Mouse (Mus musculus) heart, embryonic 12.5 days (tissue): ENCODE data around the gene Prickle2. TPM values are rescaled to one million over a fixed set of nuclear protein-coding genes. Genes with fewer than 3 reads are reported as not detected.

Source experiments
- ATAC-seq: fragments of 200-750 bp; cut with Nextera tagmentation; 2 replicates; pipeline ENCODE4 v1.8.0; 2017; ENCODE audit warnings: moderate TSS enrichment, moderate library complexity; ENCODE audit not compliant: insufficient number of reproducible peaks, low FRiP score
- H3K27ac ChIP-seq: fragments of 300-500 bp; sonication (generic); 2 replicates; pipeline ENCODE4 v1.5.1; 2016; ENCODE audit warnings: mild to moderate bottlenecking, moderate library complexity; ENCODE audit not compliant: poor library complexity, severe bottlenecking
- H3K27me3 ChIP-seq: fragments of 300-500 bp; sonication (generic); replicated peaks from 2 replicates; pipeline ENCODE4 v1.6.1; 2016; ENCODE audit warnings: mild to moderate bottlenecking, moderate library complexity
- H3K36me3 ChIP-seq: fragments of 300-500 bp; sonication (generic); 2 replicates; pipeline ENCODE4 v1.6.1; 2016; ENCODE audit warnings: mild to moderate bottlenecking, moderate library complexity
- H3K4me1 ChIP-seq: fragments of 300-500 bp; sonication (generic); replicated peaks from 2 replicates; pipeline ENCODE4 v1.6.1; 2016; ENCODE audit warnings: mild to moderate bottlenecking
- H3K4me2 ChIP-seq: fragments of 300-500 bp; sonication (generic); 2 replicates; pipeline ENCODE4 v1.6.1; 2016; ENCODE audit warnings: mild to moderate bottlenecking, moderate library complexity
- H3K4me3 ChIP-seq: fragments of 300-500 bp; sonication (generic); 2 replicates; pipeline ENCODE4 v1.5.1; 2016; ENCODE audit warnings: mild to moderate bottlenecking
- H3K9ac ChIP-seq: fragments of 300-500 bp; sonication (generic); 2 replicates; pipeline ENCODE4 v1.6.1; 2016; ENCODE audit warnings: mild to moderate bottlenecking, moderate library complexity
- H3K9me3 ChIP-seq: fragments of 300-500 bp; sonication (generic); replicated peaks from 2 replicates; pipeline ENCODE4 v1.6.1; 2016; ENCODE audit warnings: mild to moderate bottlenecking, moderate library complexity
- WGBS: fragments of 180-500 bp; shearing (Covaris S2); methylation state at CpG from one replicate; pipeline ENCODE4 v1.1.7; 2016; 5-methylcytosine and 5-hydroxymethylcytosine counted together
- polyA plus RNA-seq: library from polyadenylated mRNA; unstranded; fragments of >200 nt; fragmentation: Nextera tagmentation; extraction: Ambion mirVana; gene quantifications from 2 replicates; pipeline ENCODE4 v1.2.1, GENCODE M21; 2016

Gene Prickle2
- polyA plus RNA-seq, 1 experiment from 2014 or later = 7.9 TPM

- H3K36me3 ChIP-seq = peaks cover 30% of the 10 kb centered on the region
- H3K9me3 ChIP-seq = no peaks in the 10 kb centered on the region
- no peak overlapping the region for H3K9ac ChIP-seq
- 75% methylated on average over 1 of the region's 1 CpGs for WGBS
- H3K4me2 ChIP-seq = no peak overlapping the region
- no peak for ATAC-seq
- no peak overlapping the region for H3K27ac ChIP-seq
- peaks cover 10% of the 10 kb centered on the region for H3K4me1 ChIP-seq
- H3K4me3 ChIP-seq = no peak overlapping the region
- no peaks in the 10 kb centered on the region for H3K27me3 ChIP-seq
Observed at GRCm38 (mm10) chr6:92413982-92414381, 292.0 kb downstream of the Prickle2 start.

- 85% methylated on average over 3 of the region's 3 CpGs for WGBS
- no peak overlapping the region for H3K27ac ChIP-seq
- peaks cover 5% of the 10 kb centered on the region; the same call in 1 of the 2 replicates for H3K4me1 ChIP-seq
- no peak overlapping the region for H3K4me2 ChIP-seq
- H3K4me3 ChIP-seq = no peak overlapping the region
- H3K9me3 ChIP-seq = no peaks in the 10 kb centered on the region
- no peaks in the 10 kb centered on the region for H3K27me3 ChIP-seq
- peaks cover 40% of the 10 kb centered on the region for H3K36me3 ChIP-seq
- no peak for ATAC-seq
- H3K9ac ChIP-seq = no peak overlapping the region
Observed at GRCm38 (mm10) chr6:92409788-92410187, 296.2 kb downstream of the Prickle2 start.

GRCm38 (mm10) chr6:92407259-92407658 is 298.7 kb downstream of the Prickle2 start:
- Histone ChIP-seq H3K4me1 (no peaks in the 10 kb centered on the region), H3K4me3 (no peak overlapping the region), H3K27ac (no peak overlapping the region), H3K9ac (no peak overlapping the region), H3K27me3 (no peaks in the 10 kb centered on the region), H3K4me2 (no peak overlapping the region), H3K9me3 (no peaks in the 10 kb centered on the region; the same call in 1 of the 2 replicates), H3K36me3 (peaks cover 54% of the 10 kb centered on the region)
- ATAC-seq = no peak
- 67% methylated on average over 5 of the region's 5 CpGs for WGBS

DNA sequence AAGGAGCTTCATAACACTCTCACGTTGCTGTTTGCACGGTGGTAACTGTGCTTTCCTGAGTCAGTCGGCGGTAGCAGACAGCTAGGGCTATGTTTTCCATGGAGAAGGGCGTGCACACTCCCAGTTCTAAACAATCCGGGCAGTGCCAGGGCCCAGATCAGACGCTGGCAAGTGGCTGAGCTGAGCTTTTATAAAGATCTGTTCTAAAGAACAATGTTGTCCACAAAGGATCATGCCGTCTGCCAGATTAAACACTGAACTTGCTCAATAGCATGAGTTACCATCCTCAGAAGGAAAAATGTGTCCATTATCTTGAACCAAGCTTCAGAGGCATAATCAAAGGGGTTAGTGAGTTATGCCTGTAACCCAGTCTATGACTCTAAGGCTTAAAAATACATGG is 300.4 kb downstream of the Prickle2 start:
- no peak for ATAC-seq
- Histone ChIP-seq H3K9me3 (no peaks in the 10 kb centered on the region; the same call in 1 of the 2 replicates), H3K9ac (no peak overlapping the region), H3K4me2 (no peak overlapping the region), H3K27ac (no peak overlapping the region), H3K27me3 (no peaks in the 10 kb centered on the region), H3K4me1 (no peaks in the 10 kb centered on the region), H3K4me3 (no peak overlapping the region), H3K36me3 (peaks cover 44% of the 10 kb centered on the region)
- WGBS = 82% methylated on average over 8 of the region's 8 CpGs

- Histone ChIP-seq H3K9ac (no peak overlapping the region), H3K4me3 (no peak overlapping the region), H3K4me1 (peaks cover 5% of the 10 kb centered on the region; the same call in 1 of the 2 replicates), H3K27me3 (no peaks in the 10 kb centered on the region), H3K36me3 (peaks cover 8% of the 10 kb centered on the region; the same call in 1 of the 2 replicates), H3K4me2 (no peak overlapping the region), H3K9me3 (no peaks in the 10 kb centered on the region), H3K27ac (no peak overlapping the region)
- ATAC-seq = no peak
- WGBS = 85% methylated on average over 6 of the region's 6 CpGs
Observed at GRCm38 (mm10) chr6:92397876-92398275, 308.1 kb downstream of the Prickle2 start.

DNA sequence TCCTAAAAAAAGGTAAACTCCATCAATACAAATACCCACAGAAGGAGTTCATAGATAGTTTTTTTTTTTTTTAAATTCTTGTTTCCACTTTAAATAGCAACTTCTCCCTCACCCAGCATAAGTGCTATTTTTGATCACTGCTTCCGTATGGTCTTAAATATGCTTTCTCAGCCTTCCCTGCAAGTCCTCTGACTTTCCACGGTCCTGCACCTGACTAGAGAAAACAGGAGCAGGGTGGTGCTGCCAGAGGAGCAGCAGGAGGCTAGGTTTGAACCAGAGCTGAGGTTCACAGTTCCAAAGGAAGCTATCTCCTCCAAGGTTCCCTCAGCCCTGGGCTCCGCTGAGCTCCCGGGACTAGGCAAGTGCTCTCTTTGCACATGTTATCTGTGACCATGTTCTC is 310.4 kb downstream of the Prickle2 start:
- Histone ChIP-seq H3K4me1 (peaks cover 5% of the 10 kb centered on the region; the same call in 1 of the 2 replicates), H3K36me3 (peaks cover 6% of the 10 kb centered on the region; the same call in 1 of the 2 replicates), H3K27ac (no peak overlapping the region), H3K27me3 (no peaks in the 10 kb centered on the region), H3K4me3 (no peak overlapping the region), H3K4me2 (no peak overlapping the region), H3K9ac (no peak overlapping the region), H3K9me3 (no peaks in the 10 kb centered on the region)
- no peak for ATAC-seq
- 49% methylated on average over 4 of the region's 4 CpGs for WGBS

DNA sequence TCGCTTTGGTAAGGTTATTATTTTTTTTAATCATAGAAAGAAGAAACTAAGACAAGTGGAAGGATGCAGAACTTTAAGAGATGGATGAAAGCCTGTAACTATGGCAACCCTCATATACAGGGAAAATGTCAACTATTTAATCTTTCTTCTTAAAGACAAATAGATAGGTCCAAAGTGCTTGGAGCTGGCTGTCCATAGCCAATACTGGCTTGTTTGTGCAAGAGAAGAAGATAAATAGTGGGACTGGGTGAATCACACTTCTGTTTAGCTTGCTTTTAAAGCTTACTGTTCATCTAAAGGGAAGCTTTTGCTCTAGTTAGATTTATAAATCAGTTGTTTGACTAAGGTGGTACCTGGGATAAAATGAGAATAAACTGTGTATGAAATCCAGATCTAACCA is 310.8 kb downstream of the Prickle2 start:
- 57% methylated on average over 1 of the region's 1 CpGs for WGBS
- H3K4me3 ChIP-seq = no peak overlapping the region
- no peak overlapping the region for H3K4me2 ChIP-seq
- peaks cover 6% of the 10 kb centered on the region; the same call in 1 of the 2 replicates for H3K36me3 ChIP-seq
- H3K9ac ChIP-seq = no peak overlapping the region
- H3K9me3 ChIP-seq = no peaks in the 10 kb centered on the region
- H3K27ac ChIP-seq = no peak overlapping the region
- no peak for ATAC-seq
- H3K4me1 ChIP-seq = peaks cover 5% of the 10 kb centered on the region; the same call in 1 of the 2 replicates
- H3K27me3 ChIP-seq = no peaks in the 10 kb centered on the region

DNA sequence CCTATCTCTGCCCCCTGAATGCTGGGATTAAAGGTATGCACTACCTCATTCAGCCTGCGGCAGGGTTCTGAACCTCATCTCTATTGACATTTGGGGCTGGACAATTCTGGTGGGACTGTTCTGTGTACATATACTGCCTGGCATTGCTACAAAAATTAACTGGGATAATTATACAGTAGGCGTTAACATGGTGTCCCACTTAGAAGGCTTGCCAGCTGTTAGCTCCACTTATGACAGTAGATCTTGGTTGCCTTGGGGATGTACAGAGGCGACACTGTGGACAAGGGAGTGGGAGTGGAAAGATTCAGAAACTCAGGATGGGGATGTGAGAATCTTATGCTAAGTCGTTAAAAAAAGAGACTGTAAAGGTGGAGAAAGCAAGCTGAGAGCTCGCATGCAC is 311.3 kb downstream of the Prickle2 start:
- no peaks in the 10 kb centered on the region for H3K9me3 ChIP-seq
- H3K9ac ChIP-seq = no peak overlapping the region
- H3K27ac ChIP-seq = no peak overlapping the region
- peaks cover 4% of the 10 kb centered on the region; the same call in 1 of the 2 replicates for H3K36me3 ChIP-seq
- WGBS = 76% methylated on average over 5 of the region's 5 CpGs
- H3K4me3 ChIP-seq = no peak overlapping the region
- peaks cover 5% of the 10 kb centered on the region; the same call in 1 of the 2 replicates for H3K4me1 ChIP-seq
- no peak overlapping the region for H3K4me2 ChIP-seq
- no peak for ATAC-seq
- no peaks in the 10 kb centered on the region for H3K27me3 ChIP-seq

DNA sequence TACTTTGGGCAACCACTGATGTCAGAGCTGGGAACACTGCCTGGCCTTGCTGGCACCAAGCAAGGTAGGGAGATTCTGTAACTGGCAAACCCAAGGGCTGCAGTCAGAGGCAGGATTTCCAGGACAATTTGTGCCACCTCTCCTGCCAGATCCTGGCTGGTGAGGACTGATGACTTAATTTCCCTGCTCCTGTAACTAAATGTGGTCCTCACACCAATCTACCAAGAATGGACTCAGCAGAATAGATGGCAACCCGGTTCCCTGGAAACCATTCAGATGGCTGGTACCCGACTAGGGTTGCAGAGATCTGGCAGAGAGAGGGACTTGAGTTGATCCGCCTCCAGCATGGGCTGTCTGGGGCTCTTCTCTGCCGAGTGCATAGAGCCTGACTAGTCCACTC is 315.6 kb downstream of the Prickle2 start:
- 82% methylated on average over 4 of the region's 4 CpGs for WGBS
- no peak overlapping the region for H3K9ac ChIP-seq

GRCm38 (mm10) chr6:92388681-92389080 is 317.3 kb downstream of the Prickle2 start:
- no peak for ATAC-seq
- WGBS = 82% methylated on average over 5 of the region's 5 CpGs
- Histone ChIP-seq H3K9ac (no peak overlapping the region), H3K4me1 (0 out of 2 replicates have a peak, but pooled peaks cover 3% of the 10 kb centered on the region), H3K36me3 (no peaks in the 10 kb centered on the region), H3K27me3 (no peaks in the 10 kb centered on the region), H3K4me2 (no peak overlapping the region), H3K27ac (no peak overlapping the region), H3K4me3 (no peak overlapping the region), H3K9me3 (no peaks in the 10 kb centered on the region)

More for the DNA sequence above, 315.6 kb downstream of the Prickle2 start:
- Histone ChIP-seq H3K9me3 (no peaks in the 10 kb centered on the region), H3K4me3 (no peak overlapping the region), H3K27ac (no peak overlapping the region), H3K4me1 (no peaks in the 10 kb centered on the region), H3K4me2 (no peak overlapping the region), H3K27me3 (no peaks in the 10 kb centered on the region), H3K36me3 (no peaks in the 10 kb centered on the region)
- no peak for ATAC-seq

DNA sequence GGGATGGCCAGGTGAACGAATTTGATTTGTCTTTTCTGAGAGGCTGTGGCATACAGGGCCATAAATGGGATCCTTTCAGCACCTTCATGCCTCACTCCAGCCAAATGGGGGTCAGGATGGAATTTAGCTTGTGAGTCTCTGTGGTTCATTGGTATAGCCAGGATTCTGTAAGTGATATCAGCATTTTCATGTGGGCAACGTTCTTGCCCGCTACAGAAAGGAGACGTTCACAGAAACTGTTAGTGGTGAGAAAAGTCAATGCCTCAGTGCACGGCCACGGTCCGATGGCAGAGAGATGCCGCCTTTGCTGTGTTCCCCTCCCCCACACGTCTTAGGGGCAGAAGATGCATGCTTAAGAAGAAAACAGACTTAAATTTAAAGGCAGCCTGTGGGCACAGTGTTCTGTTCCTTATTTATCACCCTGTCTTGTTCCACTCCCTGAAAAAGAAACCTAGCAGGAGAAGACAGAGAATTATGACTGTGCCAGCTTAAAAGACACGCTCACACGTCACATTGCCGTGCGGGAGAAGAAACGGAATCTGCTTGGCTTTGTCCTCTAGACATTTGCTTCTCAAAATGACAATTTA is 322.7 kb downstream of the Prickle2 start:
- Histone ChIP-seq H3K9ac (no peak overlapping the region), H3K4me1 (peaks cover 3% of the 10 kb centered on the region; the same call in 1 of the 2 replicates), H3K9me3 (peaks cover 3% of the 10 kb centered on the region; the same call in 1 of the 2 replicates), H3K4me2 (no peak overlapping the region), H3K4me3 (no peak overlapping the region), H3K27ac (no peak overlapping the region), H3K27me3 (no peaks in the 10 kb centered on the region), H3K36me3 (peaks cover 15% of the 10 kb centered on the region)
- ATAC-seq = no peak
- 73% methylated on average over 14 of the region's 14 CpGs for WGBS

- peaks cover 3% of the 10 kb centered on the region; the same call in 1 of the 2 replicates for H3K4me1 ChIP-seq
- no peak for ATAC-seq
- no peak overlapping the region for H3K4me3 ChIP-seq
- peaks cover 21% of the 10 kb centered on the region for H3K36me3 ChIP-seq
- no peak overlapping the region for H3K27ac ChIP-seq
- no peaks in the 10 kb centered on the region for H3K27me3 ChIP-seq
- H3K4me2 ChIP-seq = no peak overlapping the region
- peaks cover 3% of the 10 kb centered on the region; the same call in 1 of the 2 replicates for H3K9me3 ChIP-seq
- no peak overlapping the region for H3K9ac ChIP-seq
- 87% methylated on average over 10 of the region's 10 CpGs for WGBS
Observed at GRCm38 (mm10) chr6:92381085-92381484, 324.9 kb downstream of the Prickle2 start.
